Mouse (Mus musculus): ENCODE results near the gene Klhdc1. TPM values are rescaled to one million over a fixed set of nuclear protein-coding genes. Genes with fewer than 3 reads are reported as not detected.
A peak's percentile ranks its signal among the peaks of the same experiment; 100 is the strongest.

Gene Klhdc1
- total and polyA plus RNA-seq, 2 experiments from 2014 or later = 6.5 to 23.6 TPM

GRCm38 (mm10) chr12:69211057-69211456 is 29.9 kb upstream of the Klhdc1 start:
- Histone ChIP-seq H3K27ac (no peak overlapping the region), H3K27me3 (ENCODE audit: insufficient read depth, low read length) (no peaks in the 10 kb centered on the region), H3K9ac (replicated peaks; ENCODE audit: low read length) (no peak overlapping the region), H3K4me1 (ENCODE audit: insufficient read depth, low read length) (no peaks in the 10 kb centered on the region), H3K4me3 (ENCODE audit: low read length) (no peak overlapping the region), H3K4me2 (ENCODE audit: low read depth, low read length) (no peak overlapping the region), H3K36me3 (ENCODE audit: insufficient read depth, low read length) (0 out of 2 replicates have a peak, but pooled peaks cover 3% of the 10 kb centered on the region), H3K9me3 (ENCODE audit: low read length) (no peaks in the 10 kb centered on the region)
- TF ChIP-seq CTCF (IDR thresholded peaks at IDR 0.05; ENCODE audit: low read depth) = peak; percentile 60
- ATAC-seq = no peak
- peak; percentile 49 for DNase-seq (ENCODE audit: low spot score)
- WGBS = 79% methylated on average over 5 of the region's 5 CpGs

GRCm38 (mm10) chr12:69213186-69213777 is 27.7 kb upstream of the Klhdc1 start:
- no peak for ATAC-seq
- TF ChIP-seq CTCF (IDR thresholded peaks at IDR 0.05; ENCODE audit: low read depth) = no peak

GRCm38 (mm10) chr12:69214393-69214792 is 26.6 kb upstream of the Klhdc1 start:
- Histone ChIP-seq H3K4me3 (ENCODE audit: low read length) (no peak overlapping the region), H3K4me2 (ENCODE audit: low read depth, low read length) (no peak overlapping the region), H3K9me3 (ENCODE audit: low read length) (no peaks in the 10 kb centered on the region), H3K27me3 (ENCODE audit: insufficient read depth, low read length) (no peaks in the 10 kb centered on the region), H3K27ac (no peak overlapping the region), H3K36me3 (ENCODE audit: insufficient read depth, low read length) (0 out of 2 replicates have a peak, but pooled peaks cover 3% of the 10 kb centered on the region), H3K4me1 (ENCODE audit: insufficient read depth, low read length) (no peaks in the 10 kb centered on the region), H3K9ac (replicated peaks; ENCODE audit: low read length) (no peak overlapping the region)
- DNase-seq (ENCODE audit: low spot score) (no peak), ATAC-seq (no peak)
- TF ChIP-seq CTCF (IDR thresholded peaks at IDR 0.05; ENCODE audit: low read depth) = no peak
- WGBS = 92% methylated on average over 7 of the region's 7 CpGs

More at GRCm38 (mm10) chr12:69213186-69213777, 27.7 kb upstream of the Klhdc1 start:
- Histone ChIP-seq H3K4me2 (ENCODE audit: low read depth, low read length) (no peak overlapping the region), H3K9ac (replicated peaks; ENCODE audit: low read length) (no peak overlapping the region), H3K4me3 (ENCODE audit: low read length) (no peak overlapping the region), H3K4me1 (ENCODE audit: insufficient read depth, low read length) (no peaks in the 10 kb centered on the region), H3K9me3 (ENCODE audit: low read length) (no peaks in the 10 kb centered on the region), H3K27ac (no peak overlapping the region), H3K27me3 (ENCODE audit: insufficient read depth, low read length) (no peaks in the 10 kb centered on the region), H3K36me3 (ENCODE audit: insufficient read depth, low read length) (0 out of 2 replicates have a peak, but pooled peaks cover 3% of the 10 kb centered on the region)
- no peak for DNase-seq (ENCODE audit: low spot score)
- 94% methylated on average over 13 of the region's 13 CpGs for WGBS

- 67% methylated on average over 3 of the region's 3 CpGs for WGBS
- no peak overlapping the region for H3K4me2 ChIP-seq (ENCODE audit: low read depth, low read length)
- no peak for TF ChIP-seq CTCF (IDR thresholded peaks at IDR 0.05; ENCODE audit: low read depth)
- no peak for ATAC-seq
- no peak overlapping the region for H3K9ac ChIP-seq (replicated peaks; ENCODE audit: low read length)
- no peak overlapping the region for H3K27ac ChIP-seq
- no peak overlapping the region for H3K4me3 ChIP-seq (ENCODE audit: low read length)
- no peaks in the 10 kb centered on the region for H3K9me3 ChIP-seq (ENCODE audit: low read length)
- H3K4me1 ChIP-seq (ENCODE audit: insufficient read depth, low read length) = no peaks in the 10 kb centered on the region
- H3K36me3 ChIP-seq (ENCODE audit: insufficient read depth, low read length) = 0 out of 2 replicates have a peak, but pooled peaks cover 3% of the 10 kb centered on the region
- no peaks in the 10 kb centered on the region for H3K27me3 ChIP-seq (ENCODE audit: insufficient read depth, low read length)
- DNase-seq (ENCODE audit: low spot score) = peak; percentile 21
Measured at GRCm38 (mm10) chr12:69215000-69215785, 25.8 kb upstream of the Klhdc1 start.

- Histone ChIP-seq H3K4me1 (ENCODE audit: insufficient read depth, low read length) (no peaks in the 10 kb centered on the region), H3K9ac (replicated peaks; ENCODE audit: low read length) (no peak overlapping the region), H3K9me3 (ENCODE audit: low read length) (no peaks in the 10 kb centered on the region), H3K4me2 (ENCODE audit: low read depth, low read length) (no peak overlapping the region), H3K27ac (no peak overlapping the region), H3K27me3 (ENCODE audit: insufficient read depth, low read length) (no peaks in the 10 kb centered on the region), H3K4me3 (ENCODE audit: low read length) (no peak overlapping the region), H3K36me3 (ENCODE audit: insufficient read depth, low read length) (0 out of 2 replicates have a peak, but pooled peaks cover 3% of the 10 kb centered on the region)
- DNase-seq (ENCODE audit: low spot score) (no peak), ATAC-seq (no peak)
- no peak for TF ChIP-seq CTCF (IDR thresholded peaks at IDR 0.05; ENCODE audit: low read depth)
- 87% methylated on average over 7 of the region's 7 CpGs for WGBS
Measured at GRCm38 (mm10) chr12:69216587-69216986, 24.4 kb upstream of the Klhdc1 start.

GRCm38 (mm10) chr12:69220613-69221277 is 20.2 kb upstream of the Klhdc1 start:
- H3K9ac ChIP-seq (replicated peaks; ENCODE audit: low read length) = no peak overlapping the region
- no peak for TF ChIP-seq CTCF (IDR thresholded peaks at IDR 0.05; ENCODE audit: low read depth)
- H3K9me3 ChIP-seq (ENCODE audit: low read length) = no peaks in the 10 kb centered on the region
- no peak for ATAC-seq
- WGBS = 90% methylated on average over 19 of the region's 19 CpGs
- H3K27me3 ChIP-seq (ENCODE audit: insufficient read depth, low read length) = no peaks in the 10 kb centered on the region
- no peaks in the 10 kb centered on the region for H3K36me3 ChIP-seq (ENCODE audit: insufficient read depth, low read length)
- H3K4me1 ChIP-seq (ENCODE audit: insufficient read depth, low read length) = no peaks in the 10 kb centered on the region
- no peak overlapping the region for H3K27ac ChIP-seq
- no peak overlapping the region for H3K4me3 ChIP-seq (ENCODE audit: low read length)
- no peak overlapping the region for H3K4me2 ChIP-seq (ENCODE audit: low read depth, low read length)
- DNase-seq (ENCODE audit: low spot score) = no peak
